Mouse (Mus musculus) midbrain, postnatal 0 days (tissue): ENCODE measurements around the gene Sez6. TPM values are rescaled to one million over a fixed set of nuclear protein-coding genes. Genes with fewer than 3 reads are reported as not detected.
A peak's percentile ranks its signal among the peaks of the same experiment; 100 is the strongest.

ENCODE experiments used
- ATAC-seq: fragments of 200-750 bp; cut with Nextera tagmentation; 2 replicates; pipeline ENCODE4 v1.8.0; 2017; ENCODE audit warnings: moderate number of reproducible peaks, mild to moderate bottlenecking, moderate TSS enrichment, moderate library complexity; ENCODE audit not compliant: low FRiP score
- DNase-seq: peaks from one replicate; pipeline ENCODE4 v3.0.0-alpha.2; 2015; ENCODE audit warnings: low spot score
- H3K27ac ChIP-seq: fragments of 300-500 bp; sonication (generic); 2 replicates; pipeline ENCODE4 v1.5.1; 2014; ENCODE audit warnings: low read depth, mild to moderate bottlenecking, low read length, mixed read lengths
- H3K27me3 ChIP-seq: fragments of 300-500 bp; sonication (generic); 2 replicates; pipeline ENCODE4 v1.6.1; 2014; ENCODE audit warnings: low read length, control low read depth, mixed read lengths; ENCODE audit not compliant: insufficient read depth
- H3K36me3 ChIP-seq: fragments of 300-500 bp; sonication (generic); 2 replicates; pipeline ENCODE4 v1.6.1; 2014; ENCODE audit warnings: low read length, control low read depth, mixed read lengths; ENCODE audit not compliant: insufficient read depth
- H3K4me1 ChIP-seq: fragments of 300-500 bp; sonication (generic); 2 replicates; pipeline ENCODE4 v1.6.1; 2014; ENCODE audit warnings: mild to moderate bottlenecking, control low read depth, antibody characterized with exemption, low read length, mixed read lengths; ENCODE audit not compliant: insufficient read depth
- H3K4me2 ChIP-seq: fragments of 300-500 bp; sonication (generic); 2 replicates; pipeline ENCODE4 v1.6.1; 2014; ENCODE audit warnings: low read depth, mild to moderate bottlenecking, low read length, mixed read lengths; ENCODE audit not compliant: poor library complexity, severe bottlenecking
- H3K4me3 ChIP-seq: fragments of 300-500 bp; sonication (generic); 2 replicates; pipeline ENCODE4 v1.5.1; 2014; ENCODE audit warnings: low read depth, mild to moderate bottlenecking, low read length, moderate library complexity
- H3K9ac ChIP-seq: fragments of 300-500 bp; sonication (generic); replicated peaks from 2 replicates; pipeline ENCODE4 v1.6.1; 2014; ENCODE audit warnings: mild to moderate bottlenecking, low read length, moderate library complexity, mixed read lengths; ENCODE audit not compliant: poor library complexity, severe bottlenecking
- H3K9me3 ChIP-seq: fragments of 300-500 bp; sonication (generic); 2 replicates; pipeline ENCODE4 v1.6.1; 2016; ENCODE audit warnings: low read length, control low read depth
- CTCF ChIP-seq: IDR thresholded peaks from 2 replicates; pipeline ENCODE4 v1.5.1; 2016; ENCODE audit warnings: antibody characterized with exemption, mild to moderate bottlenecking
- WGBS: fragments of 180-500 bp; shearing (Covaris S2); extraction: QIAGEN DNeasy Blood & Tissue Kit; methylation state at CpG from one replicate; pipeline ENCODE4 v1.1.7; 2014; 5-methylcytosine and 5-hydroxymethylcytosine counted together
- polyA plus RNA-seq: library from polyadenylated mRNA; unstranded; fragments of >200 nt; fragmentation: Nextera tagmentation; extraction: Ambion mirVana; gene quantifications from 2 replicates; pipeline ENCODE4 v1.2.1, GENCODE M21; 2015
- total RNA-seq: library from RNA; depleted of rRNA; stranded (reverse); fragments of >200 nt; gene quantifications from 2 replicates; pipeline ENCODE4 v1.2.3, GENCODE M21; 2014

Sez6 gene
- total and polyA plus RNA-seq, 2 experiments from 2014 or later: 121 to 173 TPM

GRCm38 (mm10) chr11:77981609-77982440 is 51.2 kb downstream of the Sez6 start:
- Histone ChIP-seq H3K9me3 (no peaks in the 10 kb centered on the region), H3K4me2 (peak overlapping the region; percentile 48), H3K4me3 (peak overlapping the region; percentile 86), H3K27me3 (no peaks in the 10 kb centered on the region), H3K27ac (peak overlapping the region; percentile 98), H3K4me1 (no peaks in the 10 kb centered on the region), H3K9ac (peak overlapping the region; percentile 71), H3K36me3 (peaks cover 15% of the 10 kb centered on the region)
- no peak for TF ChIP-seq CTCF
- peak; percentile 88 for ATAC-seq
- WGBS: under 1% methylated on average over 29 of the region's 29 CpGs
- DNase-seq: peak; percentile 100

GRCm38 (mm10) chr11:77982441-77982905 is 51.9 kb downstream of the Sez6 start, which contains the start of gene Phf12:
TSS of gene Phf12 (plus strand) at chr11:77982754.
- Histone ChIP-seq H3K4me3 (peak within 1 kb of the TSS; percentile 86), H3K4me2 (peak within 1 kb of the TSS; percentile 58), H3K9me3 (no peaks in the 10 kb centered on the region), H3K36me3 (peaks cover 8% of the 10 kb centered on the region), H3K9ac (peak within 1 kb of the TSS; percentile 91), H3K27ac (peak within 1 kb of the TSS; percentile 98), H3K4me1 (no peaks in the 10 kb centered on the region), H3K27me3 (no peaks in the 10 kb centered on the region)
- under 1% methylated on average over 48 of the region's 62 CpGs for WGBS
- no peak for TF ChIP-seq CTCF
- DNase-seq (peak; percentile 100), ATAC-seq (peak; percentile 89)

- Histone ChIP-seq H3K27me3 (no peaks in the 10 kb centered on the region), H3K9ac (peak overlapping the region; percentile 91), H3K4me1 (no peaks in the 10 kb centered on the region), H3K36me3 (peaks cover 1% of the 10 kb centered on the region; the same call in 1 of the 2 replicates), H3K4me3 (peak overlapping the region; percentile 86), H3K4me2 (peak overlapping the region; percentile 58), H3K27ac (peak overlapping the region; percentile 87), H3K9me3 (no peaks in the 10 kb centered on the region)
- no peak; the same call in 1 of the 2 replicates for TF ChIP-seq CTCF
- DNase-seq: peak; percentile 48
- no peak for ATAC-seq
- under 1% methylated on average over 27 of the region's 32 CpGs for WGBS
Observed at GRCm38 (mm10) chr11:77983191-77983936, 52.8 kb downstream of the Sez6 start.

GRCm38 (mm10) chr11:77983937-77984835 is 53.6 kb downstream of the Sez6 start:
- Histone ChIP-seq H3K4me2 (peak overlapping the region; percentile 58), H3K4me1 (no peaks in the 10 kb centered on the region), H3K9ac (peak overlapping the region; percentile 91), H3K9me3 (no peaks in the 10 kb centered on the region), H3K27ac (peak overlapping the region; percentile 87), H3K27me3 (no peaks in the 10 kb centered on the region), H3K36me3 (peaks cover 3% of the 10 kb centered on the region; the same call in 1 of the 2 replicates), H3K4me3 (peak overlapping the region; percentile 86)
- DNase-seq (peak; percentile 78), ATAC-seq (0 out of 2 replicates have a peak, but pooled peaks have one; percentile 4)
- WGBS: under 1% methylated on average over 57 of the region's 63 CpGs
- no peak for TF ChIP-seq CTCF

- WGBS: under 1% methylated on average over 13 of the region's 13 CpGs
- peak overlapping the region; percentile 86 for H3K4me3 ChIP-seq
- peak overlapping the region; percentile 87 for H3K27ac ChIP-seq
- peaks cover 3% of the 10 kb centered on the region; the same call in 1 of the 2 replicates for H3K36me3 ChIP-seq
- peak; percentile 51 for DNase-seq
- no peaks in the 10 kb centered on the region for H3K27me3 ChIP-seq
- H3K4me2 ChIP-seq: peak overlapping the region; percentile 58
- no peak for ATAC-seq
- TF ChIP-seq CTCF: no peak
- H3K9me3 ChIP-seq: no peaks in the 10 kb centered on the region
- no peaks in the 10 kb centered on the region for H3K4me1 ChIP-seq
- peak overlapping the region; percentile 91 for H3K9ac ChIP-seq
Observed at GRCm38 (mm10) chr11:77984836-77985231, 54.2 kb downstream of the Sez6 start.
